Mouse (Mus musculus): ENCODE results near the gene Coq8b.

GRCm38 (mm10) chr7:27228865-27229264 is 4.0 kb upstream of the Coq8b start:
- TF ChIP-seq GATA1 (IDR thresholded peaks at IDR 0.05; ENCODE audit: borderline replicate concordance, low read length), result no peak
- TF ChIP-seq FLI1 (IDR thresholded peaks at IDR 0.05; ENCODE audit: low read length), result no peak

Measured in megakaryocyte, embryonic 14.5 days (primary cell).